Mouse (Mus musculus) right cerebral cortex, postnatal 4 days (tissue): ENCODE results near the gene 2200002D01Rik.
"Not testable (repeated sequence)": the region's sequence is repeated elsewhere in the genome, so short reads cannot be mapped to it uniquely, and the experiment has no call there.

Experiments used
- DNase-seq: peaks from one replicate; pipeline ENCODE4 v3.0.0-alpha.2; 2022

The 2200002D01Rik gene

GRCm38 (mm10) chr7:29236593-29236992, 11.7 kb downstream of the 2200002D01Rik start:
- DNase-seq, result no peak

DNA sequence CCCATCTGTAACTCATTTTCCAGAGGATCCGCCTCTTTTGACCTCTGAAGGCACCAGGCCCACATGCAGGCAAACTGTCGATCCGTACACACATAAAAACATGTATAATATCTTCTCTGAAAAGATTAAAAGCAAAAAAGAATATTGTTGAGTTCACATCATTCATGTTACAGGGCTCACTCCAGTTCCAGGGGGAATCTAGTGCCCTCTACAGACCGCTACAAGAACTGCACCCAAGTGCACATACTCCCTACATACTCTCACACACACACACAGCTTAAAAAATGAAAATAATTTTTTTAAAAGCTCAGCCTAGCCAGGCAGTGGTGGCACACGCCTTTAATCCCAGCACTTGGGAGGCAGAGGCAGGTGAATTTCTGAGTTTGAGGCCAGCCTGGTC, 13.6 kb downstream of the 2200002D01Rik start:
- no peak for DNase-seq

- DNase-seq, result no peak
Observed at GRCm38 (mm10) chr7:29233745-29234144, 14.5 kb downstream of the 2200002D01Rik start.

DNA sequence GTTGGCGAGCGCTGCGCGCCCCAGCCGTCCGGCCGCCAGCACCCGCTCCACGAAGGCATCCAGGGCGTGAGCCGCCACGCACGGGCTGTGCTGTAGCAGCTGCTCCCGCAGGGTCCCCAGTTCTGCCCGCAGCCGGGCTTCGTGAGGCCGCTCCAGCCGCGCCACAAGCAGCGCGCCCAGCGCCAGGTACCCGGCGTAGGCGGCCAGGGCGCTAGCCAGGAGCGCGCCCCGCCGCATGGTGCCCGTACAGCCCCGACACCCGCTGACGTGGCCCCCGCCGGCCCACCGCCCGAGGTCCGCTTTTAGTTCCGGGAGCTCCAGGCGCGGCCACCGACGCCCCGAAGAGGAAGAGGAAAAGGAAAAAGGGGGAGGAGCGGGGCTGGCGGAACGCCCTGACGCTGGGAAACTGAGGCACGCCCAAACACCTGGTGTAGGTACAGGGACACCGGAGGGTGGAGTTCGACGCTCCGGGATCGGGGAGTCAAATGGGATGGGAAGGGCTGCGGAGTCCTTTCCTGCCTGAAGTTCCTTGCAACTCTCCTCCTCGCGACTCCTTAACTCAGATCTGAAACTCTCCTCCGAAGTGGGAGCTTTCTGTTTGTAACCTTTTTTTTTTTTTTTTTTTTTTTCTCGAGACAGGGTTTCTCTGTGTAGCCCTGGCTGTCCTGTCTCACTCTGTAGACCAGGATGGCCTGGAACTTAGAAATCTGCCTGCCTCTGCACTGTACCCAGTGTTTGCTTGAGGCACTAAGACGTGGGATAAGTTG, 15.8 kb downstream of the 2200002D01Rik start, which contains the start of gene Kcnk6:
TSS of gene Kcnk6 (minus strand) at position 269 of the 767 bp plus-strand sequence.
- no peak for DNase-seq

- DNase-seq, result no peak
Observed at GRCm38 (mm10) chr7:29231517-29231916, 16.7 kb downstream of the 2200002D01Rik start.

- no peak for DNase-seq
Observed at GRCm38 (mm10) chr7:29230560-29230959, 17.7 kb downstream of the 2200002D01Rik start.

DNA sequence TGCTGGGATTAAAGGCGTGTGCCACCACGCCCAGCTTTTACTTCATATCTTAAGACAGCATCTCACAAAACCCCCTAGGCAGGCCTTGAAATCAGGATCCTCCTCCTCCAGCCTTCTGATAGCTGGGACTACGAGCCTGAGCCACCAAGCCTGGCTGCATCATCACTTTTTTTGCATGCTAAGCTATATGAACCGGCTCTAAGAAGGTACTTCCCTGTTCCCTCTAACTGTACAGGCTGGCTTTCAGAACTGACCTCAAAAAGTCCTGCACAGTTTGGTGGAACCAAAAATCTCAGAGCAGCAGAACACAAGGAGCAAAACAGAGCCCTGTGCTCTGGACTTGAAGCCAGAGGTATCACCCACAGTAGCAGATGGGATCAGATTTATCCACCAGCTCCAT, 20.1 kb downstream of the 2200002D01Rik start:
- DNase-seq, result no peak

GRCm38 (mm10) chr7:29225520-29225919, 22.7 kb downstream of the 2200002D01Rik start:
- DNase-seq, result no peak

GRCm38 (mm10) chr7:29224756-29225394, 23.4 kb downstream of the 2200002D01Rik start:
- DNase-seq, result no peak

DNA sequence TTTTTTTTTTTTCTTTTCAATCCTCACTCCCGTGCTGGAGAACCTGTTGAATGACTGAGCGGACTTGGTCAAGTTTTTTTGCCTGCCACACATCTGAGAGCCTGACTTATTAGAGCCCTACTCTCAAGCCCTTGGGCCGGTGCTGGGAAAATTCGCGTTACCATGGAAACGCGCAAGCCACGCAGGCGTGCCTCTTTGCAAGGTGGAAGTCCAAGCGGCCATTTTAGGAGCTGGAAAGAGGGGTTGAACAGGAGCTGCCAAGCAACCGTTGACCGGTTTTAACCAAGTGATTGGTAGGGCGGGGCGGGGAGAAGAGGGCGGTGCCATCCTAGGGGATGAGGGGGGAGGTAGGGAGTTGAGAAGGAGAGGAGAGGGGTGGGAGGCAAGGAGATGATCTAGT, 33.4 kb downstream of the 2200002D01Rik start:
- DNase-seq, result no peak

- DNase-seq, result no peak
Observed at GRCm38 (mm10) chr7:29214236-29214635, 34.0 kb downstream of the 2200002D01Rik start.

- peak; percentile 42 for DNase-seq
Observed at GRCm38 (mm10) chr7:29213675-29214082, 34.6 kb downstream of the 2200002D01Rik start, which contains the start of gene Catsperg1. Gene Catsperg1 (minus strand): TSS chr7:29214035.

DNA sequence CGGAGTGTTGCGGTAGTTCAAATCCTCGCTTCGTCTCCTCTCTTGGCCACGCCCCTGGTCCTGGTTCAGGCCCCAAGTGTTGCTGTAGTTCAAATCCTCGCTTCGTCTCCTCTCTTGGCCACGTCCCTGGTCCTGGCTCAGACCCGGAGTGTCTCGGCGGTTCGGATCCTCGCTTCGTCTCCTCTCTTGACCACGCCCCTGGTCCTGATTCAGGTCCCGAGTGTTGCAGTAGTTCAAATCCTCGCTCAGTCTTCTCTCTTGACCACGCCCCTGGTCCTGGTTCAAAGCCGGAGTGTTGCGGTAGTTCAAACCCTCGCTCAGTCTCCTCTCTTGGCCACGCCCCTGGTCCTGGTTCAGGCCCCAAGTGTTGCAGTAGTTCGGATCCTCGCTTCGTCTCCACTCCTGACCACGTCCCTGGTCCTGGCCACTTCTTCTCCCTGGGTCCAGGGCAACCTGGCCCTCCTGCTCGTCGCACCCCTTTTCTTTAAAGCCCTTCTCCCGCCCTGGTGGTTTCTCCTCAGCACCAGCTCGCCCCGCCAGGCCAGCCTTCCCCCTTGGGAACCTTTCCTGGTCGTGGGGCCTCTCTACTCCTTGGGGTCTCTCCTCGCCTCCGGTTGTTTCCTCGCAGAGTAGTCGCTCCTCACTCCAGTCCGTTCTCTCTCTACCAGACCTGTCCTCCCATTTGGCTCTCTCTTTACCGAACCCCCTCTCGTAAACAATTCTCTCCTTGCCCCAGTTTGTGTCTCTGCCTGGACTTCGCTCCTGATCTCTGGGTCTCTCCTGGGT, 35.3 kb downstream of the 2200002D01Rik start:
- not testable (repeated sequence) for DNase-seq

DNA sequence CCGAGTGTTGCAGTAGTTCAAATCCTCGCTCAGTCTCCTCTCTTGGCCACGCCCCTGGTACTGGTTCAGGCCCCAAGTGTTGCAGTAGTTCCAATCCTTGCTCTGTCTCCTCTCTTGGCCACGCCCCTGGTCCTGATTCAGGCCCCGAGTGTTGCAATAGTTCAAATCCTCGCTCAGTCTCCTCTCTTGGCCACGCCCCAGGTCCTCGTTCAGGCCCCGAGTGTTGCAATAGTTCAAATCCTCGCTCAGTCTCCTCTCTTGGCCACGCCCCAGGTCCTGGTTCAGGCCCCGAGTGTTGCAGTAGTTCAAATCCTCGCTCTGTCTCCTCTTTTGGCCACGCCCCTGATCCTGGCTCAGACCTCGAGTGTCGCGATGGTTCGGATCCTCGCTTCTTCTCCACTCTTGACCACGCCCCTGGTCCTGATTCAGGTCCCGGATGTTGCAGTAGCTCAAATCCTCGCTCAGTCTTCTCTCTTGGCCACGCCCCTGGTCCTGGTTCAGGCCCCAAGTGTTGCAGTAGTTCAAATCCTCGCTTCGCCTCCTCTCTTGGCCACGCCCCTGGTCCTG, 36.0 kb downstream of the 2200002D01Rik start:
- no peak for DNase-seq

- DNase-seq, result peak; percentile 53
Observed at GRCm38 (mm10) chr7:29211415-29212198, 36.7 kb downstream of the 2200002D01Rik start.

- not testable (repeated sequence) for DNase-seq
Observed at GRCm38 (mm10) chr7:29211013-29211412, 37.3 kb downstream of the 2200002D01Rik start.

- no peak for DNase-seq
Observed at GRCm38 (mm10) chr7:29202577-29202976, 45.7 kb downstream of the 2200002D01Rik start.
